ENCODE assay signal across 1 mouse cellular context in genomic region chr2:180765713-180766112, GRCm38 (mm10).
TF ChIP-seq lines count a peak whose summit lies in the region.

No protein-coding gene starts in this region.

TF ChIP-seq in CH12.LX, 34 proteins besides CTCF, POLR2A, EP300 and RAD21 (continued from another document):
- TF ChIP-seq JUND (conservative IDR thresholded peaks at IDR 0.05; ENCODE audit: low read depth, low read length) (no peak), USF2 (conservative IDR thresholded peaks at IDR 0.05; ENCODE audit: low read depth, low read length) (no peak), ZKSCAN1 (IDR thresholded peaks at IDR 0.05; ENCODE audit: borderline replicate concordance, low read depth, low read length) (no peak)
